Mouse (Mus musculus): ENCODE data around the gene Tars. TPM values are rescaled to one million over a fixed set of nuclear protein-coding genes. Genes with fewer than 3 reads are reported as not detected.

Tars gene
- 58.9 and 63.1 TPM in 2 replicates for polyA plus RNA-seq (2015; fragmentation: Nextera tagmentation; extraction: Ambion mirVana)

GRCm38 (mm10) chr15:11399356-11400067, at the start of gene Tars:
Gene Tars (minus strand): TSS chr15:11399665.
- Histone ChIP-seq H3K4me2 (peak within 1 kb of the TSS; percentile 70), H3K4me1 (no peaks in the 10 kb centered on the region), H3K27ac (peak within 1 kb of the TSS; percentile 49), H3K9me3 (no peaks in the 10 kb centered on the region), H3K36me3 (no peaks in the 10 kb centered on the region), H3K9ac (peak within 1 kb of the TSS; percentile 56), H3K27me3 (replicated peaks) (no peaks in the 10 kb centered on the region), H3K4me3 (replicated peaks) (peak within 1 kb of the TSS; percentile 80)
- WGBS, result under 1% methylated on average over 42 of the region's 42 CpGs
- ATAC-seq (ENCODE audit: insufficient read depth, low FRiP score, low read depth), result peak; percentile 100

GRCm38 (mm10) chr15:11437361-11437760, 37.9 kb upstream of the Tars start:
- no peaks in the 10 kb centered on the region for H3K9me3 ChIP-seq
- H3K9ac ChIP-seq, result no peak overlapping the region
- 85% methylated on average over 4 of the region's 4 CpGs for WGBS
- no peaks in the 10 kb centered on the region for H3K27me3 ChIP-seq (replicated peaks)
- H3K36me3 ChIP-seq, result no peaks in the 10 kb centered on the region
- no peak overlapping the region for H3K4me3 ChIP-seq (replicated peaks)
- H3K4me2 ChIP-seq, result no peak overlapping the region
- H3K27ac ChIP-seq, result no peak overlapping the region
- no peak for ATAC-seq (ENCODE audit: insufficient read depth, low FRiP score, low read depth)
- H3K4me1 ChIP-seq, result no peaks in the 10 kb centered on the region

- no peak overlapping the region for H3K27ac ChIP-seq
- no peaks in the 10 kb centered on the region for H3K4me1 ChIP-seq
- no peaks in the 10 kb centered on the region for H3K9me3 ChIP-seq
- no peaks in the 10 kb centered on the region for H3K27me3 ChIP-seq (replicated peaks)
- no peak overlapping the region for H3K9ac ChIP-seq
- H3K4me2 ChIP-seq, result no peak overlapping the region
- no peak for ATAC-seq (ENCODE audit: insufficient read depth, low FRiP score, low read depth)
- no peak overlapping the region for H3K4me3 ChIP-seq (replicated peaks)
- 89% methylated on average over 15 of the region's 15 CpGs for WGBS
- H3K36me3 ChIP-seq, result no peaks in the 10 kb centered on the region
Observed at GRCm38 (mm10) chr15:11436709-11437280, 37.3 kb upstream of the Tars start.

GRCm38 (mm10) chr15:11426899-11427298, 27.4 kb upstream of the Tars start:
- no peaks in the 10 kb centered on the region for H3K4me1 ChIP-seq
- no peak overlapping the region for H3K27ac ChIP-seq
- no peak for ATAC-seq (ENCODE audit: insufficient read depth, low FRiP score, low read depth)
- H3K9me3 ChIP-seq, result no peaks in the 10 kb centered on the region
- H3K9ac ChIP-seq, result no peak overlapping the region
- H3K4me3 ChIP-seq (replicated peaks), result no peak overlapping the region
- no peaks in the 10 kb centered on the region for H3K36me3 ChIP-seq
- no peaks in the 10 kb centered on the region for H3K27me3 ChIP-seq (replicated peaks)
- 82% methylated on average over 2 of the region's 2 CpGs for WGBS
- no peak overlapping the region for H3K4me2 ChIP-seq

- H3K36me3 ChIP-seq, result no peaks in the 10 kb centered on the region
- no peaks in the 10 kb centered on the region for H3K27me3 ChIP-seq (replicated peaks)
- H3K9ac ChIP-seq, result no peak overlapping the region
- no peak overlapping the region for H3K27ac ChIP-seq
- WGBS, result 83% methylated on average over 1 of the region's 1 CpGs
- no peak overlapping the region for H3K4me3 ChIP-seq (replicated peaks)
- no peak for ATAC-seq (ENCODE audit: insufficient read depth, low FRiP score, low read depth)
- no peak overlapping the region for H3K4me2 ChIP-seq
- no peaks in the 10 kb centered on the region for H3K9me3 ChIP-seq
- no peaks in the 10 kb centered on the region for H3K4me1 ChIP-seq
Observed at GRCm38 (mm10) chr15:11413484-11413883, 14.0 kb upstream of the Tars start.

- 75% methylated on average over 2 of the region's 2 CpGs for WGBS
- Histone ChIP-seq H3K4me1 (no peaks in the 10 kb centered on the region), H3K9ac (no peak overlapping the region), H3K4me3 (replicated peaks) (no peak overlapping the region), H3K27me3 (replicated peaks) (no peaks in the 10 kb centered on the region), H3K9me3 (no peaks in the 10 kb centered on the region), H3K36me3 (no peaks in the 10 kb centered on the region), H3K27ac (no peak overlapping the region), H3K4me2 (no peak overlapping the region)
- no peak for ATAC-seq (ENCODE audit: insufficient read depth, low FRiP score, low read depth)
Observed at GRCm38 (mm10) chr15:11412542-11412941, 13.1 kb upstream of the Tars start.

- Histone ChIP-seq H3K4me1 (no peaks in the 10 kb centered on the region), H3K9me3 (no peaks in the 10 kb centered on the region), H3K9ac (no peak overlapping the region), H3K27ac (no peak overlapping the region), H3K36me3 (no peaks in the 10 kb centered on the region), H3K4me2 (no peak overlapping the region), H3K27me3 (replicated peaks) (no peaks in the 10 kb centered on the region), H3K4me3 (replicated peaks) (no peak overlapping the region)
- 65% methylated on average over 7 of the region's 7 CpGs for WGBS
- no peak for ATAC-seq (ENCODE audit: insufficient read depth, low FRiP score, low read depth)
Observed at GRCm38 (mm10) chr15:11411846-11412245, 12.4 kb upstream of the Tars start.

GRCm38 (mm10) chr15:11408155-11408826, 8.8 kb upstream of the Tars start:
- Histone ChIP-seq H3K9me3 (no peaks in the 10 kb centered on the region), H3K4me3 (replicated peaks) (no peak overlapping the region), H3K4me2 (no peak overlapping the region), H3K36me3 (no peaks in the 10 kb centered on the region), H3K4me1 (no peaks in the 10 kb centered on the region), H3K9ac (no peak overlapping the region), H3K27me3 (replicated peaks) (no peaks in the 10 kb centered on the region), H3K27ac (no peak overlapping the region)
- no peak for ATAC-seq (ENCODE audit: insufficient read depth, low FRiP score, low read depth)
- 35% methylated on average over 7 of the region's 7 CpGs for WGBS

GRCm38 (mm10) chr15:11407381-11407780, 7.9 kb upstream of the Tars start:
- H3K4me2 ChIP-seq, result no peak overlapping the region
- no peaks in the 10 kb centered on the region for H3K27me3 ChIP-seq (replicated peaks)
- H3K4me1 ChIP-seq, result no peaks in the 10 kb centered on the region
- H3K27ac ChIP-seq, result no peak overlapping the region
- WGBS, result 12% methylated on average over 8 of the region's 8 CpGs
- H3K9ac ChIP-seq, result no peak overlapping the region
- no peaks in the 10 kb centered on the region for H3K9me3 ChIP-seq
- H3K36me3 ChIP-seq, result no peaks in the 10 kb centered on the region
- H3K4me3 ChIP-seq (replicated peaks), result no peak overlapping the region
- no peak for ATAC-seq (ENCODE audit: insufficient read depth, low FRiP score, low read depth)

GRCm38 (mm10) chr15:11406769-11407168, 7.3 kb upstream of the Tars start:
- no peaks in the 10 kb centered on the region for H3K36me3 ChIP-seq
- H3K9me3 ChIP-seq, result no peaks in the 10 kb centered on the region
- no peaks in the 10 kb centered on the region for H3K4me1 ChIP-seq
- no peak overlapping the region for H3K4me3 ChIP-seq (replicated peaks)
- no peak overlapping the region for H3K9ac ChIP-seq
- no peaks in the 10 kb centered on the region for H3K27me3 ChIP-seq (replicated peaks)
- WGBS, result 28% methylated on average over 9 of the region's 9 CpGs
- H3K4me2 ChIP-seq, result no peak overlapping the region
- no peak for ATAC-seq (ENCODE audit: insufficient read depth, low FRiP score, low read depth)
- no peak overlapping the region for H3K27ac ChIP-seq

- WGBS, result 3% methylated on average over 10 of the region's 10 CpGs
Observed at GRCm38 (mm10) chr15:11398676-11399350, 652 bp downstream of the Tars start.

GRCm38 (mm10) chr15:11396421-11396820, 3.0 kb downstream of the Tars start:
- WGBS, result 90% methylated on average over 6 of the region's 6 CpGs
- no peak for ATAC-seq (ENCODE audit: insufficient read depth, low FRiP score, low read depth)
- Histone ChIP-seq H3K4me1 (no peaks in the 10 kb centered on the region), H3K27ac (no peak overlapping the region), H3K36me3 (peaks cover 13% of the 10 kb centered on the region), H3K4me2 (no peak overlapping the region), H3K9ac (no peak overlapping the region), H3K4me3 (replicated peaks) (no peak overlapping the region), H3K27me3 (replicated peaks) (no peaks in the 10 kb centered on the region), H3K9me3 (no peaks in the 10 kb centered on the region)

More at GRCm38 (mm10) chr15:11398676-11399350, 652 bp downstream of the Tars start:
- H3K36me3 ChIP-seq, result 0 out of 2 replicates have a peak, but pooled peaks cover 4% of the 10 kb centered on the region
- H3K4me1 ChIP-seq, result no peaks in the 10 kb centered on the region
- peak overlapping the region; percentile 56 for H3K9ac ChIP-seq
- H3K4me3 ChIP-seq (replicated peaks), result peak overlapping the region; percentile 80
- H3K27ac ChIP-seq, result peak overlapping the region; percentile 28; the same call in 1 of the 2 replicates
- no peaks in the 10 kb centered on the region for H3K27me3 ChIP-seq (replicated peaks)
- H3K4me2 ChIP-seq, result peak overlapping the region; percentile 70
- no peaks in the 10 kb centered on the region for H3K9me3 ChIP-seq
- no peak for ATAC-seq (ENCODE audit: insufficient read depth, low FRiP score, low read depth)

All from stomach, embryonic 15.5 days (tissue).